ENCODE assay signal across 12 mouse cellular contexts in the genomic region with DNA sequence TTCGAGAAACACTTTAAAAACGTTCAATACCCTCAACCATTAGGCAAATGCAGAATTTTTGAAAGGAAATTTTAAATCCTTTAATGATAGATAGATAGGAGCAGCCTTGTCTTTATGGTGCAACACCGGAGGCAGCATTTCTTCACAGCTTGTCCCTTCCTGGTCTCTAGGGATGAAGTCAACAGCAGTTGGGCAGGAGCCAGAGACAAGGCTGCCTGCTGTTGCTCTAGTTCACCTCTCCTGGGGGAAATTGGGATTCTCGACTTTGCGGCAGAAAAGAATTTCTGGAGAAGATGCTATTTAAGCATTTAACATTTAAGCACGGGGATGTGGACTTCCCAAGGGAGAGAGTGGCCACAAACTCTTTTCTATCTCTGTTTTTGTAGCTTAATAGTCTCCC.
DNase-seq lines count a peak whose midpoint lies in the region; ATAC-seq lines count a peak whose summit lies in the region.
"Had no signal": no experiment of that assay in that cellular context is flagged by ENCODE, and none has a peak within 500 bp of the region (broad histone marks: within the 10 kb centered on the region; RNA-seq: fewer than 3 reads in every experiment).

No protein-coding gene starts in this region.

- DNase-seq in kidney, postnatal 10 days = peak; percentile 33
- DNase-seq in kidney, adult 9 months = no peak
- peak; percentile 63 for DNase-seq in adrenal gland, postnatal 10 days
- peak; percentile 49 for DNase-seq in gastrocnemius, adult 18-20 months (ENCODE audit: low spot score)
- peak; percentile 50 to 52 for DNase-seq in heart, postnatal 14 days
- no peak for DNase-seq in layer of hippocampus, postnatal 36 days
- DNase-seq: cerebellum, adult 9-10 months; embryo, embryonic 11 days; lung, postnatal 36 days; midbrain, embryonic 14.5 days; retina, postnatal 1 day had no signal

- no peak for ATAC-seq in granulocyte monocyte progenitor cell, adult 5-6 weeks (replicated peaks; ENCODE audit: poor library complexity, severe bottlenecking)

- intact Hi-C loops in heart, postnatal 14 days (cut with DNase I) = no loop called here

Comparison
In these comparisons a context has a peak if more than half of its experiments do, and no peak if none do; other contexts are left out.
1. DNase-seq: peak in kidney, postnatal 10 days (single experiment), adrenal gland, postnatal 10 days (single experiment), gastrocnemius, adult 18-20 months (single experiment) and heart, postnatal 14 days (2 of 2); none in kidney, adult 9 months (single experiment) and layer of hippocampus, postnatal 36 days (0 of 2).